ENCODE assay signal across 24 mouse cellular contexts in the genomic region with DNA sequence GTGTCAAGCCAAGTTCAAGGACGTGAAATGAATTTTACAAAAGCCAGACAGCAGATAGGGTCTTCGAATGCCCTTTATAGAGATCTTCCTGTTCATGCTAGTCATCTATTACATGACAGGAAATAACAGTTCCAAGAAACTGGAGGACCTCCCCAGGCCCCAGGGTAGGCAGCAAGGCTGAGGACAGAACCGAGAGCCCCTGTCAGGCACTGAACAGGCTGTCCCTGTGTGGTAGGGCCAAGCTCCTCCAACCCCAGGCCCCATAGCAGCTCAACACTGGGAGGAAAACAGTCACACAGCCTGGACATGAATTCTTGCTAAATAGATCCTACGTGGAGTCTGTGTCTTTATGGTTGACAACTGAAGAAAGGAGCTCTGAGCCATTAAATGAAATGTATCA.
DNase-seq lines count a peak whose midpoint lies in the region; ATAC-seq and TF ChIP-seq lines count a peak whose summit lies in the region.
"Had no signal": no experiment of that assay in that cellular context is flagged by ENCODE, and none has a peak within 500 bp of the region (broad histone marks: within the 10 kb centered on the region; RNA-seq: fewer than 3 reads in every experiment).

No protein-coding gene starts in this region.

- no peak overlapping the region for H3K9ac ChIP-seq in heart, embryonic 13.5 days
- no peak overlapping the region for H3K9ac ChIP-seq in stomach, embryonic 15.5 days
- H3K9ac ChIP-seq: embryonic facial prominence, embryonic 12.5 days; forebrain, embryonic 15.5 days; heart, embryonic 12.5 days; hindbrain, embryonic 15.5 days; intestine, embryonic 15.5 days; liver, embryonic 12.5 days; lung, embryonic 14.5 days had no signal

- WGBS in heart, embryonic 13.5 days, result 57% methylated on average over 4 of the region's 4 CpGs
- 70% methylated on average over 4 of the region's 4 CpGs for WGBS in thymus, adult 2 months
- 83% methylated on average over 4 of the region's 4 CpGs for WGBS in limb, embryonic 10.5 days
- 50% methylated on average over 4 of the region's 4 CpGs for WGBS in stomach, embryonic 15.5 days

- H3K4me2 ChIP-seq in heart, embryonic 13.5 days, result no peak overlapping the region
- no peak overlapping the region for H3K4me2 ChIP-seq in stomach, embryonic 15.5 days
- H3K4me2 ChIP-seq: embryonic facial prominence, embryonic 12.5 days; forebrain, embryonic 15.5 days; heart, embryonic 12.5 days; hindbrain, embryonic 15.5 days; intestine, embryonic 15.5 days; liver, embryonic 12.5 days; lung, embryonic 14.5 days had no signal

- peak overlapping the region; percentile 34; the same call in 1 of the 2 replicates for H3K27ac ChIP-seq in heart, embryonic 13.5 days (replicated peaks)
- no peak overlapping the region for H3K27ac ChIP-seq in thymus, adult 2 months (ENCODE audit: control insufficient read depth, insufficient read depth, low read length)
- H3K27ac ChIP-seq in limb, embryonic 10.5 days, result peak overlapping the region; percentile 12; the same call in 1 of the 2 replicates
- peak overlapping the region; percentile 35; the same call in 1 of the 2 replicates for H3K27ac ChIP-seq in stomach, embryonic 15.5 days
- H3K27ac ChIP-seq: forebrain, embryonic 15.5 days; hindbrain, embryonic 15.5 days; intestine, embryonic 15.5 days; liver, embryonic 12.5 days; macrophage had no signal

- TF ChIP-seq CTCF in thymus, adult 2 months (IDR thresholded peaks at IDR 0.05; ENCODE audit: borderline replicate concordance, control insufficient read depth, extremely low read depth, insufficient read depth, low read length, poor library complexity), result no peak

- TF ChIP-seq POLR2A in thymus, adult 2 months (IDR thresholded peaks at IDR 0.05; ENCODE audit: control insufficient read depth, extremely low read depth, insufficient read depth, low read length, poor library complexity), result no peak

- no peak for ATAC-seq in heart, embryonic 13.5 days (ENCODE audit: extremely low read depth, insufficient number of reproducible peaks, low FRiP score, low TSS enrichment)
- ATAC-seq in stomach, embryonic 15.5 days (ENCODE audit: insufficient read depth, low FRiP score, low read depth), result no peak
- ATAC-seq: forebrain, embryonic 15.5 days; intestine, embryonic 15.5 days; liver, embryonic 12.5 days; midbrain, embryonic 16.5 days had no signal

- no peaks in the 10 kb centered on the region for H3K36me3 ChIP-seq in heart, embryonic 13.5 days
- H3K36me3 ChIP-seq in thymus, adult 2 months (ENCODE audit: control insufficient read depth, insufficient read depth, low read length), result no peaks in the 10 kb centered on the region
- H3K36me3 ChIP-seq in limb, embryonic 10.5 days, result no peaks in the 10 kb centered on the region
- no peaks in the 10 kb centered on the region for H3K36me3 ChIP-seq in stomach, embryonic 15.5 days
- H3K36me3 ChIP-seq: embryonic facial prominence, embryonic 12.5 days; forebrain, embryonic 15.5 days; heart, embryonic 12.5 days; hindbrain, embryonic 15.5 days; intestine, embryonic 15.5 days; liver, embryonic 12.5 days had no signal

- H3K4me3 ChIP-seq in heart, embryonic 13.5 days, result no peak overlapping the region
- H3K4me3 ChIP-seq in thymus, adult 2 months (ENCODE audit: control insufficient read depth, insufficient read depth, low read length), result no peak overlapping the region
- H3K4me3 ChIP-seq in limb, embryonic 10.5 days, result no peak overlapping the region
- H3K4me3 ChIP-seq in stomach, embryonic 15.5 days (replicated peaks), result no peak overlapping the region
- H3K4me3 ChIP-seq: embryonic facial prominence, embryonic 12.5 days; forebrain, embryonic 15.5 days; heart, embryonic 12.5 days; hindbrain, embryonic 15.5 days; intestine, embryonic 15.5 days; liver, embryonic 12.5 days; myocyte had no signal

- no peaks in the 10 kb centered on the region for H3K27me3 ChIP-seq in heart, embryonic 13.5 days (replicated peaks)
- no peaks in the 10 kb centered on the region for H3K27me3 ChIP-seq in thymus, adult 2 months (ENCODE audit: control insufficient read depth, insufficient read depth, low read length)
- no peaks in the 10 kb centered on the region for H3K27me3 ChIP-seq in limb, embryonic 10.5 days (ENCODE audit: low read depth, poor library complexity, severe bottlenecking)
- H3K27me3 ChIP-seq in stomach, embryonic 15.5 days (replicated peaks), result no peaks in the 10 kb centered on the region
- H3K27me3 ChIP-seq: embryonic facial prominence, embryonic 12.5 days; heart, embryonic 12.5 days; hindbrain, embryonic 15.5 days; intestine, embryonic 15.5 days; liver, embryonic 12.5 days had no signal

- H3K9me3 ChIP-seq in heart, embryonic 13.5 days, result no peaks in the 10 kb centered on the region
- H3K9me3 ChIP-seq in limb, embryonic 10.5 days (replicated peaks), result no peaks in the 10 kb centered on the region
- no peaks in the 10 kb centered on the region for H3K9me3 ChIP-seq in stomach, embryonic 15.5 days
- H3K9me3 ChIP-seq: embryonic facial prominence, embryonic 12.5 days; forebrain, embryonic 15.5 days; heart, embryonic 12.5 days; hindbrain, embryonic 15.5 days; intestine, embryonic 15.5 days; liver, embryonic 12.5 days had no signal

- intact Hi-C loops in heart, postnatal 14 days (cut with DNase I), result loop anchor here (2.0 kb wide), 1 partner anchor 13 kb away; no protein-coding TSS in a partner anchor

- peaks cover 53% of the 10 kb centered on the region for H3K4me1 ChIP-seq in heart, embryonic 13.5 days
- peaks cover 29% of the 10 kb centered on the region for H3K4me1 ChIP-seq in thymus, adult 2 months (replicated peaks; ENCODE audit: control insufficient read depth, insufficient read depth, low read length)
- peaks cover 63% of the 10 kb centered on the region for H3K4me1 ChIP-seq in limb, embryonic 10.5 days
- H3K4me1 ChIP-seq in stomach, embryonic 15.5 days, result peaks cover 35% of the 10 kb centered on the region

- no peak for DNase-seq in heart, postnatal 14 days
- peak; percentile 22 for DNase-seq in thymus, adult 2 months
- DNase-seq in thymus, postnatal 36 days, result no peak
- no peak for DNase-seq in limb, embryonic 10.5 days (ENCODE audit: low spot score)
- DNase-seq in right cerebral cortex, postnatal 4 days, result no peak
- DNase-seq: adrenal gland, adult 2 months; cerebellum, adult 11-12 months; cerebellum, postnatal 14 days; heart, postnatal 36 days; kidney, adult 8-10 months; kidney, postnatal 14 days; left cerebral cortex, postnatal 4 days; lung, embryonic 14.5 days had no signal
